Mouse (Mus musculus) midbrain, embryonic 16.5 days (tissue): Measurements from ENCODE around the gene Cyb5r2. TPM values are rescaled to one million over a fixed set of nuclear protein-coding genes. Genes with fewer than 3 reads are reported as not detected.

Source experiments
- ATAC-seq: fragments of 200-750 bp; cut with Nextera tagmentation; 2 replicates; pipeline ENCODE4 v1.8.0; 2017; ENCODE audit warnings: moderate TSS enrichment
- H3K27ac ChIP-seq: fragments of 300-500 bp; sonication (generic); 2 replicates; pipeline ENCODE4 v1.5.1; 2014; ENCODE audit warnings: mild to moderate bottlenecking, low read length, mixed read lengths
- H3K27me3 ChIP-seq: fragments of 300-500 bp; sonication (generic); 2 replicates; pipeline ENCODE4 v1.6.1; 2014; ENCODE audit warnings: low read depth, low read length, mixed read lengths; ENCODE audit not compliant: control insufficient read depth, insufficient read depth
- H3K36me3 ChIP-seq: fragments of 300-500 bp; sonication (generic); 2 replicates; pipeline ENCODE4 v1.6.1; 2014; ENCODE audit warnings: mild to moderate bottlenecking, low read length, moderate library complexity, mixed read lengths; ENCODE audit not compliant: control insufficient read depth, insufficient read depth
- H3K4me1 ChIP-seq: fragments of 300-500 bp; sonication (generic); 2 replicates; pipeline ENCODE4 v1.6.1; 2014; ENCODE audit warnings: mild to moderate bottlenecking, low read length, mixed read lengths; ENCODE audit not compliant: control insufficient read depth, insufficient read depth
- H3K4me2 ChIP-seq: fragments of 300-500 bp; sonication (generic); 2 replicates; pipeline ENCODE4 v1.6.1; 2014; ENCODE audit warnings: mild to moderate bottlenecking, low read length, mixed read lengths
- H3K4me3 ChIP-seq: fragments of 300-500 bp; sonication (generic); 2 replicates; pipeline ENCODE4 v1.5.1; 2014; ENCODE audit warnings: low read depth, mild to moderate bottlenecking, low read length, moderate library complexity, mixed read lengths
- H3K9ac ChIP-seq: fragments of 300-500 bp; sonication (generic); 2 replicates; pipeline ENCODE4 v1.6.1; 2014; ENCODE audit warnings: low read depth, low read length, mixed read lengths
- H3K9me3 ChIP-seq: fragments of 300-500 bp; sonication (generic); replicated peaks from 2 replicates; pipeline ENCODE4 v1.6.1; 2014; ENCODE audit warnings: mild to moderate bottlenecking, low read length, mixed read lengths; ENCODE audit not compliant: control insufficient read depth, poor library complexity, severe bottlenecking
- WGBS: fragments of 180-500 bp; shearing (Covaris S2); extraction: QIAGEN DNeasy Blood & Tissue Kit; methylation state at CpG from one replicate; pipeline ENCODE4 v1.1.7; 2014; 5-methylcytosine and 5-hydroxymethylcytosine counted together
- polyA plus RNA-seq: library from polyadenylated mRNA; unstranded; fragments of >200 nt; fragmentation: Nextera tagmentation; extraction: Ambion mirVana; gene quantifications from 2 replicates; pipeline ENCODE4 v1.2.1, GENCODE M21; 2015

The Cyb5r2 gene
- polyA plus RNA-seq: 0.30 TPM in 1 of 2 replicates, not detected in the other

DNA sequence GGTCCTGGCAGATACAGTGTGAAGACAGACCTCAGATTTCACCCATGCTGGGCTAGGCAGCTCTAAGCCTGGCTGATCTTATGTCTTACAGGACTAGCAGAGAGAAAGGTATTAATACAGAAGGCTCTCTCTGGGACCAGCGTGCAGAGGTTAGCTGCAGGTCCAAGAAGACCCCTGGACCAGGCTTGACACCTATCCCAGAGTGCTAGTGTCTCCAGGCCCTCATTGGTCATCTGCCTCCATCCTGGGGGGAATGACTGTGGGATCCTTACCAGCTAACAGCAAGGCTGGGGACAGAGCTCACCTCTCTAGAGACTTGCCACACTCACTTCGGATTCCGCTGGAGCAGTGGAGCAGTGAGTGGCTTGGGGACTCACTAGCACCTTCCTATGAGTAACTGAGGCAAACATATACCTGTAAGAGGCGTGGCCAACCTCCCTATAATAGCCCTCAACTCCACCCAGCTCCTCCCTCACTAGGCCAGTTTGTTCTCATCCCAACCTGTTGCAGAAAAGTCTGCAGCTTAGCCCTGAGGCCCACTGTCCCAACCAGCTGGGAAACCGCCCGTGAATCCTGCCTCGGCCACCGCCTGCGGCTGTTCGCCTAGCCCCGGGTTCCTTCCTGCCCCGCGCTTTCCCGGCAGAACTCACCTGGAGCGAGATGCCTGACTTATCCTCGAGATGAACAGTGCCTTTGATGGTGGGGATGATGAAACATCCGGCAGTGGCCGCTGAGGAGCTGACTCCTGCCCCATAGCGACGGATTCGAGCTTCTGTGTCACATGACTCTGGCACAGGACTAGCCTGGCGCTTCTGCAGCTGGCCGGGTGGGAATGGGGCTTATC is at the start of gene Cyb5r2:
Cyb5r2 (minus strand) TSS at position 725 of the 844 bp plus-strand sequence.
- Histone ChIP-seq H3K4me3 (peak within 1 kb of the TSS; percentile 35), H3K36me3 (no peaks in the 10 kb centered on the region), H3K9me3 (no peaks in the 10 kb centered on the region), H3K27me3 (no peaks in the 10 kb centered on the region), H3K9ac (peak within 1 kb of the TSS; percentile 63), H3K27ac (no peak within 1 kb of the TSS), H3K4me2 (peak within 1 kb of the TSS; percentile 82), H3K4me1 (peaks cover 5% of the 10 kb centered on the region; the same call in 1 of the 2 replicates)
- peak; percentile 87 for ATAC-seq
- 14% methylated on average over 23 of the region's 23 CpGs for WGBS

- H3K27me3 ChIP-seq: no peaks in the 10 kb centered on the region
- no peak for ATAC-seq
- WGBS: 71% methylated on average over 3 of the region's 3 CpGs
- no peaks in the 10 kb centered on the region for H3K4me1 ChIP-seq
- no peaks in the 10 kb centered on the region for H3K9me3 ChIP-seq
- no peak overlapping the region for H3K9ac ChIP-seq
- H3K36me3 ChIP-seq: no peaks in the 10 kb centered on the region
- no peak overlapping the region for H3K27ac ChIP-seq
- no peak overlapping the region for H3K4me2 ChIP-seq
- H3K4me3 ChIP-seq: no peak overlapping the region
Measured at GRCm38 (mm10) chr7:107802138-107802537, 44.3 kb upstream of the Cyb5r2 start.

DNA sequence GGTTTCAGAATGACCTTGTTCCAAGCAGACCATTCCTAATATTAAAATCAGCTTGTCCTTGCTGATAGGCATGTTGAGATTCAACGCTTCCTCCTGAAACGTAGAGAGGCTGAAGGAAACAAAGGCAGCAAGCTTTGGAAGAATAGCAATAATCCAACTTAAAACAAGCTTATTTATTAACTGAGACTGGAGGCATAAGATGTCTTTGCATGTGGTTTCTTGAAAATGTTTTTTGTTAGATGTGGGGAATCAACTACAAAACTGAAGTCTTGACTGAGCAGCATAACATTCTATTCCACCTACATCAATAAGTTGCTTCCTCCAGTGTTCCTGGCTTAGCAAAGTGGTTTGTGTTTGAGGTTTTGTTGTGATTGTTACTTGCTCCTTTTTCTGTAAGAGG is 43.3 kb upstream of the Cyb5r2 start, which contains the start of gene Ovch2:
Ovch2 (minus strand) TSS at position 101 of the 400 bp plus-strand sequence.
- no peak within 1 kb of the TSS for H3K4me3 ChIP-seq
- 87% methylated on average over 2 of the region's 2 CpGs for WGBS
- H3K4me2 ChIP-seq: no peak within 1 kb of the TSS
- no peak within 1 kb of the TSS for H3K9ac ChIP-seq
- H3K27me3 ChIP-seq: no peaks in the 10 kb centered on the region
- ATAC-seq: no peak
- no peak within 1 kb of the TSS for H3K27ac ChIP-seq
- H3K9me3 ChIP-seq: no peaks in the 10 kb centered on the region
- H3K4me1 ChIP-seq: no peaks in the 10 kb centered on the region
- no peaks in the 10 kb centered on the region for H3K36me3 ChIP-seq

GRCm38 (mm10) chr7:107796500-107796899 is 38.7 kb upstream of the Cyb5r2 start:
- H3K9me3 ChIP-seq: no peaks in the 10 kb centered on the region
- ATAC-seq: no peak
- WGBS: 92% methylated on average over 2 of the region's 2 CpGs
- no peaks in the 10 kb centered on the region for H3K36me3 ChIP-seq
- H3K27me3 ChIP-seq: no peaks in the 10 kb centered on the region
- H3K4me1 ChIP-seq: no peaks in the 10 kb centered on the region
- no peak overlapping the region for H3K27ac ChIP-seq
- H3K4me3 ChIP-seq: no peak overlapping the region
- no peak overlapping the region for H3K9ac ChIP-seq
- no peak overlapping the region for H3K4me2 ChIP-seq

- WGBS: 66% methylated on average over 3 of the region's 3 CpGs
- no peaks in the 10 kb centered on the region for H3K27me3 ChIP-seq
- peak; percentile 79 for ATAC-seq
Measured at GRCm38 (mm10) chr7:107787977-107788620, 30.3 kb upstream of the Cyb5r2 start.

DNA sequence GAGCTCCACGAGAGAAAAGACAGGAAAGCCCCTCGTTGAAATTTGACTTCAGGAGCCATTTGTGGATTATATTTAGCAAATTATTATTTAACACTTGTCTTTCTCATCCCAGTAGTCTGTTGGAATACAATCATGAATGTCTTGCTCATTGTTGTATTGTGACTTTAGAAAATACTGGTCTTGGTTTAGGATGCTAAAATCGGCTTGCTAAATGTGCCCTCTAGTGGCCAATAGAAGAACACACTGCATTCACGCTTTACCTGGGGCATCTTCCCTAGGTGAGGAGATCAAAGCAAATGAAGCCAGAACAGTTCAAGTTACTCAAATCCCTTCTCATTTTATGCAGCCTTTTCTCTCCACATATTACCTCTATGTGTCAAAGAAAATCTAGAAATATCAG is 21.8 kb upstream of the Cyb5r2 start:
- ATAC-seq: 0 out of 2 replicates have a peak, but pooled peaks have one; percentile 39

More at GRCm38 (mm10) chr7:107787977-107788620, 30.3 kb upstream of the Cyb5r2 start:
- H3K9ac ChIP-seq: no peak overlapping the region
- no peak overlapping the region for H3K27ac ChIP-seq
- no peaks in the 10 kb centered on the region for H3K9me3 ChIP-seq
- no peak overlapping the region for H3K4me2 ChIP-seq
- H3K4me3 ChIP-seq: no peak overlapping the region
- no peaks in the 10 kb centered on the region for H3K4me1 ChIP-seq
- H3K36me3 ChIP-seq: no peaks in the 10 kb centered on the region

GRCm38 (mm10) chr7:107778216-107778615 is 20.4 kb upstream of the Cyb5r2 start:
- H3K4me3 ChIP-seq: no peak overlapping the region
- ATAC-seq: no peak
- H3K36me3 ChIP-seq: no peaks in the 10 kb centered on the region
- H3K4me2 ChIP-seq: no peak overlapping the region
- H3K27ac ChIP-seq: no peak overlapping the region
- no peaks in the 10 kb centered on the region for H3K9me3 ChIP-seq
- no peaks in the 10 kb centered on the region for H3K4me1 ChIP-seq
- no peak overlapping the region for H3K9ac ChIP-seq
- WGBS: 84% methylated on average over 1 of the region's 1 CpGs
- no peaks in the 10 kb centered on the region for H3K27me3 ChIP-seq

More for the DNA sequence above, 21.8 kb upstream of the Cyb5r2 start:
- Histone ChIP-seq H3K9ac (no peak overlapping the region), H3K27me3 (no peaks in the 10 kb centered on the region), H3K9me3 (no peaks in the 10 kb centered on the region), H3K4me2 (no peak overlapping the region), H3K4me3 (no peak overlapping the region), H3K4me1 (no peaks in the 10 kb centered on the region), H3K27ac (no peak overlapping the region), H3K36me3 (no peaks in the 10 kb centered on the region)
- WGBS: 43% methylated on average over 4 of the region's 4 CpGs

DNA sequence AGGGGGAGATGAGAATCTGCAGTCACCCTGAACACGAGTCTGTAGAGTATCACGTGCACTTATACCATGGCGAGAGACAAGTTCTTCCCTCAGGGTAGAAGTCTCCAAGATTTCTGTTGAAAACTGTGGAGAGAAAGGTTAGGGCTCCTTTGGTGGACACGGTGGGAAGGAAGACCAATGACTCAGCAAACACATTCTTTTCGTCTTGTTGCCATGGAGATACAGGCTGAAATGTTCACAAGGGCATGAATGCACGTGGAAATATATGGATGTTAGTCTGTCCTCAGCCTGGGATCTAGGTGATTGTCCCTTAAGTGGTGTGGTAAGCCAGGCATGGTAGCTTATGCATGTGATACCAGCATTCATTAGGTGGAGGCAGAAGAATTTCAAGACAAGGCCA is 13.0 kb upstream of the Cyb5r2 start:
- no peaks in the 10 kb centered on the region for H3K27me3 ChIP-seq
- no peaks in the 10 kb centered on the region for H3K9me3 ChIP-seq
- H3K4me3 ChIP-seq: no peak overlapping the region
- WGBS: 54% methylated on average over 6 of the region's 6 CpGs
- H3K9ac ChIP-seq: no peak overlapping the region
- no peak overlapping the region for H3K4me2 ChIP-seq
- no peaks in the 10 kb centered on the region for H3K4me1 ChIP-seq
- no peak for ATAC-seq
- H3K36me3 ChIP-seq: no peaks in the 10 kb centered on the region
- H3K27ac ChIP-seq: no peak overlapping the region

DNA sequence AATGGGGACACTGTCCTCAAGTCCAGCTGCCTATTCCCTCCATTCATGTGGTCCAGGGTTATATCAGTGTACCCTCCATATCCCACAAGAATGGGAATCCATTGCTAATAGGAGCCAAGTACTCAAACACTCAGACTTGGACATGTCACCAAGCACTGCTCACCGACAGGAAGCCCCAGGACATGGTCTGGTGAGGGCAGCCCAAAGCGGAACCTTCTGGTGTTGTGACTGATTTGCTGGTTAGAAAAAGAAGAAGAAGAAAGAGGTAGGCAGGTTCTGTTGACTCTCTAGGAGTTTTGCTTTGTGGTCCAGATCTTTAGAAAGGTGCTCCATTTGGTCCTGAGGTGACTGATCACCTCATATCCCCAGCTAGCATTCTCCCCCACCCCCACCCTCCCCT is 1.1 kb downstream of the Cyb5r2 start:
- no peak overlapping the region for H3K4me2 ChIP-seq
- H3K27me3 ChIP-seq: no peaks in the 10 kb centered on the region
- no peaks in the 10 kb centered on the region for H3K9me3 ChIP-seq
- H3K36me3 ChIP-seq: no peaks in the 10 kb centered on the region
- WGBS: 92% methylated on average over 2 of the region's 2 CpGs
- H3K9ac ChIP-seq: no peak overlapping the region
- peaks cover 5% of the 10 kb centered on the region; the same call in 1 of the 2 replicates for H3K4me1 ChIP-seq
- ATAC-seq: no peak
- no peak overlapping the region for H3K4me3 ChIP-seq
- H3K27ac ChIP-seq: no peak overlapping the region
